Mouse (Mus musculus) C2C12 (cell line): ENCODE measurements at regions not wholly inside any gene's neighbourhood (a gene's known extent, or its start where the extent isn't known, plus 50 kb on each side); places are given as distances from the start of the nearest gene placed in this dataset.

Experiments used
- CTCF ChIP-seq: IDR thresholded peaks from one replicate; pipeline ENCODE4 v1.5.1; 2011; ENCODE audit not compliant: control insufficient read depth, insufficient read depth, insufficient read length
- MYOD1 ChIP-seq: IDR thresholded peaks from one replicate; pipeline ENCODE4 v1.6.1; 2011; ENCODE audit warnings: low read depth; ENCODE audit not compliant: control insufficient read depth, insufficient read length
- MYOG ChIP-seq: IDR thresholded peaks from one replicate; pipeline ENCODE4 v1.6.1; 2011; ENCODE audit not compliant: control insufficient read depth, insufficient read length; ENCODE audit errors: extremely low read depth
- USF1 ChIP-seq: IDR thresholded peaks from one replicate; pipeline ENCODE4 v1.6.1; 2011; ENCODE audit warnings: low read depth, mild to moderate bottlenecking, control low read depth, moderate library complexity

DNA sequence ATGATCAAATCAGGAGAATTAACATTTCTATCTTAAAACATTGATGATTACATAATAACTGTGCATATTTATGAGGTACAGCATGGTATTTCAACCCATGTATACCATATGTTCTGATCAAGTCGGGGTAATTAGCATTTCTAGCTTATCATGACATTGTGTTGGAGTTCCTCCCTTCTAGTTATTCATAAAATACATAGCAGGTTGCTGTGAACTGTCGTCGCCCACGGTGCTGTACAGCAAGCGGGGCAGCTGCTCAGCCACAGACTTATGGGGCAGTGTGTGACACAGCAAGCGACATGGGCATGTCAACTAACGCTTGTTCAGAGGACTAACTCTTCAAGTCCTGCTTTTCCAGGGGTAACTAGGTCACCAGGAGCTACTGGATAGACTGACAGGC lies 2238.6 kb upstream of the Lrrc6 start:
- no peak for TF ChIP-seq CTCF
- TF ChIP-seq MYOD1 = no peak
- TF ChIP-seq USF1 = no peak
- no peak for TF ChIP-seq MYOG
